Mouse (Mus musculus) monocyte, adult 5-6 weeks (primary cell): Measurements from ENCODE around the gene Gas2. TPM values are rescaled to one million over a fixed set of nuclear protein-coding genes. Genes with fewer than 3 reads are reported as not detected.

Source experiments
- ATAC-seq: fragments of 153-309, 156-312 bp; replicated peaks from 2 replicates; pipeline ENCODE4 v1.8.0; 2017; ENCODE audit warnings: mild to moderate bottlenecking; ENCODE audit not compliant: low TSS enrichment, insufficient number of reproducible peaks, severe bottlenecking, poor library complexity, low FRiP score
- total RNA-seq: library from RNA; stranded (forward); fragments of 200-1000, 200-491, 200-594 nt; gene quantifications from 3 replicates; pipeline ENCODE4 v1.2.3, GENCODE M21; 2017

Gene Gas2
- total RNA-seq, 1 experiment from 2014 or later, result 18.8 TPM

GRCm38 (mm10) chr7:51955424-51956041, 93.7 kb downstream of the Gas2 start:
- ATAC-seq, result no peak

GRCm38 (mm10) chr7:51957766-51958165, 96.0 kb downstream of the Gas2 start:
- no peak for ATAC-seq

- no peak for ATAC-seq
These were observed 99.0 kb downstream of the Gas2 start for GRCm38 (mm10) chr7:51960698-51961374.

- no peak for ATAC-seq
These were observed 100.6 kb downstream of the Gas2 start for GRCm38 (mm10) chr7:51962219-51962952.

GRCm38 (mm10) chr7:51964681-51965080, 102.9 kb downstream of the Gas2 start:
- ATAC-seq, result no peak

- no peak for ATAC-seq
These were observed 105.8 kb downstream of the Gas2 start for GRCm38 (mm10) chr7:51967581-51967980.

- no peak for ATAC-seq
These were observed 107.6 kb downstream of the Gas2 start for GRCm38 (mm10) chr7:51969379-51969778.

GRCm38 (mm10) chr7:51972252-51972855, 110.5 kb downstream of the Gas2 start:
- ATAC-seq, result 0 out of 2 replicates have a peak, but pooled peaks have one; percentile 52

- 0 out of 2 replicates have a peak, but pooled peaks have one; percentile 18 for ATAC-seq
These were observed 111.3 kb downstream of the Gas2 start for GRCm38 (mm10) chr7:51973091-51973490.

- no peak for ATAC-seq
These were observed 111.7 kb downstream of the Gas2 start for GRCm38 (mm10) chr7:51973526-51973925.

GRCm38 (mm10) chr7:51975181-51975580, 113.4 kb downstream of the Gas2 start:
- no peak for ATAC-seq

GRCm38 (mm10) chr7:51979271-51979670, 117.5 kb downstream of the Gas2 start:
- ATAC-seq, result no peak

GRCm38 (mm10) chr7:51982303-51982702, 120.5 kb downstream of the Gas2 start:
- no peak for ATAC-seq

- no peak for ATAC-seq
These were observed 123.9 kb downstream of the Gas2 start for GRCm38 (mm10) chr7:51985763-51986162.

- peak; percentile 90 for ATAC-seq
These were observed 125.1 kb downstream of the Gas2 start for GRCm38 (mm10) chr7:51986909-51987308.

- ATAC-seq, result no peak
These were observed 129.2 kb downstream of the Gas2 start for GRCm38 (mm10) chr7:51991020-51991419.

GRCm38 (mm10) chr7:52005511-52006295, 143.9 kb downstream of the Gas2 start, which contains the start of gene Svip:
Gene Svip, minus strand, starts transcription at chr7:52006018.
- peak; percentile 72 for ATAC-seq

GRCm38 (mm10) chr7:52006296-52006630, 144.4 kb downstream of the Gas2 start:
- ATAC-seq, result no peak

- ATAC-seq, result no peak
These were observed 145.3 kb downstream of the Gas2 start for GRCm38 (mm10) chr7:52007138-52007537.
